Mouse (Mus musculus) skeletal muscle tissue, adult 2 months (tissue): ENCODE results near the gene Hist1h3g.

ENCODE experiments used
- DNase-seq: peaks from one replicate; pipeline ENCODE4 v3.0.0-alpha.2; 2012; ENCODE audit warnings: low read depth, low spot score

Hist1h3g gene

GRCm38 (mm10) chr13:23515281-23515680 lies 19.9 kb upstream of the Hist1h3g start:
- no peak for DNase-seq

GRCm38 (mm10) chr13:23515826-23516620 lies 19.2 kb upstream of the Hist1h3g start:
- no peak for DNase-seq

DNA sequence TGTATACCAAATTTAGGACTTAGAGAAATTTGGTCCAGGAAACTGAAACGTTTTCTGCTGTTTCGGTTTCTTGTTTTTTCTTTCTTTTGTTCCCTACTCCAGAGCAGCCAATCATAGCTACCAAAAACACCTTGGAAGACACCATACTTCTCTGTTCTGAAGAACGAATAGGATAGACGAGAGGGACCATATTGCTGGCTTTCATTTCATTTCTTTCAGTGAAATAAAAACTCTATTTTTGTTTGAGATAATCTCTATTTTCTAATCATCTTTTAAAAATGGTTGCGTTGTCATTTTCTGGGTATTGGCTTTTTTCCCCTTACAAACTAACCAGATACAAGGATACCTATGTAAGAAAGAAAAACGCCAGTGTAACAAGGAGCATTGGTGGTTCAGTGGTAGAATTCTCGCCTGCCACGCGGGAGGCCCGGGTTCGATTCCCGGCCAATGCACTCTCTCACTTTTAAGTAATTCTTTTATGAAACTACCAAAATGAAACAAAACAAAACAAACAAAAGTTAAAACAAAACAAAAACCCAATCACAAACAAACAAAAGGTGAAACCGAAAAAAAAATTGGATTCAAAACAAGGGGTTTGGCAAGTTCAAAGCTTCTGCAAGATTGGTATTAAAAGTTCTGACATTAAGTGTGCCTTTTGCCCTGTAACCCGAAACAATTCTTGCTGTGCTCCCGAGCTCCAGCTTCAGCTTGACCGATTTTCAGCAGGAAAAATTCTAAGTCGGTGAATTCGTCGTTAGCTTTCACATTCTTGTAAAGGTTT lies 18.2 kb upstream of the Hist1h3g start:
- peak; percentile 81 for DNase-seq

DNA sequence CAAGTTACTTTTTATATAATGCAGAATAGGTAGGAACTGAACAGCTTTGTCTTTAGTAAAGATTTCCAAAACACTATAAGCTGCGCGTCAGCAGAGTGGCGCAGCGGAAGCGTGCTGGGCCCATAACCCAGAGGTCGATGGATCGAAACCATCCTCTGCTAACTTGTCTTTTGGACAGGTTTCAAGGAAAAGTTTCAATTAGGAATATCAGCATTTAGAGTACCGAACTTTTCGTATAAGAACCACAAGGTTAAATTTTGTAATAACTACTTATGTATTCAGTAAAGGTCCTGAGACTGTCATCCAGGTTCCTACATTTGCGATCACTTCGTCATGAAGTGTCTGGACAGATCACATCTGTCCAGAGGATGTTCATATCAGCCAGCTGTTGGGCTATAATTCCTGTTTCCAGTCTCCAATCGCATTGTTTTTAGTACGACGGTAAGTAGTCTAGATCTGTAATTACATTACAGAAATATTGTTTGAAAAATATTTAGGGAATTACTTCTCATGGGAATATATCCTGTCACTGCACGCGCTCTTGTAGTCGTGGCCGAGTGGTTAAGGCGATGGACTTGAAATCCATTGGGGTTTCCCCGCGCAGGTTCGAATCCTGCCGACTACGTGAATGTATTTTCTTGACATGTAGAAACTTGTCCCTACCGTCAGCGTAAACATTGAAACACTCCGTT lies 17.5 kb upstream of the Hist1h3g start:
- peak; percentile 87 for DNase-seq

DNA sequence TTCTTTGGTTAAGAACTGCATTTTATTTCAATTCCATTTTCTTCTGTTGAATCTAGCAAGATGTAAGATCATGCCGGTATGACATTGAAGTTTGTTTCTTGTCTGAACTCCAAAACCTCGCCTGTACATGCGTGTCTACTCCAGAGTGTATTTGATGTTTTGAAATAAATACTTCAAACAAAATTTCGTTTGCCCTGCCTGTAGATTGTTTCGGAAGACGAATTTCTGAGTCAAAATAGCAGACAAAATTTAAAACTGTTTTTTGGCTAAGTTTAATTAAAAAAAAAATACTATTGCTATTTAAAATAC lies 17.0 kb upstream of the Hist1h3g start:
- DNase-seq, result no peak

DNA sequence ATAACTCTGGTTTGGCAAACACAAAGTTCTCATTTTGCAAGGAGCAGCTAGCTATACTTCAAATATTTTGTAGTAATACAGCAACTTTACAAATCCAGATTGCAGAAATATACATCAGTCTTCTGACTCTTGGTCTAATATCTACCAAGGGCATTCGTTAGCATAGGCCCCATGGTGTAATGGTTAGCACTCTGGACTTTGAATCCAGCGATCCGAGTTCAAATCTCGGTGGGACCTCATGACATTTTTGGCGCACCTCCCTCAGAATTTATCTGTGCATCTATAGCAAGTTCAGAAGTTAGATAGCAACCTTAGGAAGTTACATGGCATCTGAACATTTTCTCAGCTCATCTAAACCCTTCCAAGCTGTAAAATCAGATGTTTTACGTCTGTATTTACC lies 16.3 kb upstream of the Hist1h3g start:
- peak; percentile 74 for DNase-seq

DNA sequence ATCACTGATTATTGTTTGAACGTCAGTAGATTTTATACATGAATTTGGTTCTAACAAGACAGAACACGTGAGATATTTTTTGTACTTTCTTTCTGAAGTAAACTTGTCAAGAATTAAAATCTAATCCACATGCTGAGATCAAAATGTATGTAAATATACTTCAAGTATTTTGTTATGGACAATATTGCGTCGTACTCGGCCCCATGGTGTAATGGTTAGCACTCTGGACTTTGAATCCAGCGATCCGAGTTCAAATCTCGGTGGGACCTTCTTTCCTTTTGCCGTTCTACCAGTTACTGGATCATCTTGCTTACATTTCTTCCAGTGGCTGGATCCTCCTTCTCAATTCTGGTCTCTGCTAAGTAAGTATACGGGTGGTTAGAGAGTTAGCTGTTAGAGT lies 15.8 kb upstream of the Hist1h3g start:
- peak; percentile 69 for DNase-seq

DNA sequence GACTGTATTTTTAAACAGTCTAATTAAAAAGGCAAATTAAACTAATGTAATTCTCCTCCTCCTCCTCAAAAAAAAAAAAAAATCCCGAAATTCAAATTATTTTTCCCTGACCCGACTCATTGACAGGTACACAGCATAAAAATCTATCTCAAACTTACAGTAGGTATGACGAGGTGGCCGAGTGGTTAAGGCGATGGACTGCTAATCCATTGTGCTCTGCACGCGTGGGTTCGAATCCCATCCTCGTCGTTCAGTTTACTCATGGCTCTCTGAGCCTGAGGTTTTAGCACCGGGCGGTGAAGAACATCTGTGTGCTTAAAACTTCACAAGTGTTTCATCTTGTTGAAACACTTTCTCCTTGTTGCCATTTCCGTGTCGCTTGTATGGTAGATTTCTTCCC lies 13.5 kb upstream of the Hist1h3g start:
- DNase-seq, result peak; percentile 67

DNA sequence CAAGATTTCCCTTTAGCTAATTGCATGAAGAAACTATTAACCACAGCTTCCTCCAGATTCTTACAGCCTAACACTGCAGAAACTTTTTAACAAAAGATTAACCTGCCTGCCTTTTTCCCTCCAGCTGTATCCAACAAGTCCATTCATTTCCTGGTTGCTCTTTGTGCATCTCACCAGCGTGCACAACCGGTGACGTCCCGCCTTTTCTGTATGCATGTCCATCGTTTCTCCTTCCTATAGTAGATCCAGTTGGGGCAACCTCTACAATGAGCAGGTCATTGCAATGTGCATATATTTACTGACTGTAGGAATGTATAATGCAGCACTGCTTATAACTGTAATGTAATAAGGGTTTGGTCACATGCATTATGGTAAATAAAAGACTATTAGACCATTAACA lies 11.2 kb upstream of the Hist1h3g start:
- DNase-seq, result no peak

GRCm38 (mm10) chr13:23524654-23525053 lies 10.6 kb upstream of the Hist1h3g start:
- DNase-seq, result peak; percentile 62

DNA sequence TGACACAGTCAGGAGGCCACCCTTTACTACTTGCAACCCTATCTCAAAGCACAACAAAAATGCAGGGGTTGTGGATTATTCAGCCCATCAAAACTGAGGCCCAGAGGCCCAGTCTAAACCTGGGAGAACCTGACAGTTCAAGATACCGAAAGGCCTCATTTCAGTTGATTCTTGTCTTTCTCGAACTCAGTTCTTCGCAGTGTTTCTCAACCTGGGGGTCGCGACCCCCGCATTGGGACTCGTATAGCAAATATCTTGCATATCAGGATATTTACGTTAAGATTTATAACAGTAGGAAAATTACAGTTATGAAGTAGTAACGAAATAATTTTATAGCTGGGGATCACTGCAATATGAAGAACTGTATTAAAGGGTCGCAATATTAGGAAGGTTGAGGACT lies 9.3 kb upstream of the Hist1h3g start:
- DNase-seq, result no peak

- peak; percentile 92 for DNase-seq
Observed at GRCm38 (mm10) chr13:23526312-23526711, 8.9 kb upstream of the Hist1h3g start.

DNA sequence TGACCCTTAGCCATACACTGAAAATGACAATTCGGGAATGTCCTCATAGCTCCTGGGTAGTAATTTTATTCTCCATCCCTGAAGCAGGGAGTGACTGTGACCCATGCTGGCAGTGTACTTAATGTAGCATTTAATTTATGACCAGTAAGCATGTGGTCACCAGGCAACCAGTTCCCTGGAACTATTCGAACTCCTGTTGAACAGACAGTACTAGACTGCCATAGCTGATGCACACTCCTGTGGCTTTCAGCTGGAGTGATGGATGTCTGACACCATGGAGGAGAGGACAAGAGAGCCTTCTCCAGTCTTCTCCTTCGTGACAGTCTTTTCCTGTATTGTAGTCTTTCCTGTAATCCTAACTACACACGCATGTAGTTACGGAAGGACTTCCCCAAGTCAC lies 6.2 kb upstream of the Hist1h3g start:
- no peak for DNase-seq

DNA sequence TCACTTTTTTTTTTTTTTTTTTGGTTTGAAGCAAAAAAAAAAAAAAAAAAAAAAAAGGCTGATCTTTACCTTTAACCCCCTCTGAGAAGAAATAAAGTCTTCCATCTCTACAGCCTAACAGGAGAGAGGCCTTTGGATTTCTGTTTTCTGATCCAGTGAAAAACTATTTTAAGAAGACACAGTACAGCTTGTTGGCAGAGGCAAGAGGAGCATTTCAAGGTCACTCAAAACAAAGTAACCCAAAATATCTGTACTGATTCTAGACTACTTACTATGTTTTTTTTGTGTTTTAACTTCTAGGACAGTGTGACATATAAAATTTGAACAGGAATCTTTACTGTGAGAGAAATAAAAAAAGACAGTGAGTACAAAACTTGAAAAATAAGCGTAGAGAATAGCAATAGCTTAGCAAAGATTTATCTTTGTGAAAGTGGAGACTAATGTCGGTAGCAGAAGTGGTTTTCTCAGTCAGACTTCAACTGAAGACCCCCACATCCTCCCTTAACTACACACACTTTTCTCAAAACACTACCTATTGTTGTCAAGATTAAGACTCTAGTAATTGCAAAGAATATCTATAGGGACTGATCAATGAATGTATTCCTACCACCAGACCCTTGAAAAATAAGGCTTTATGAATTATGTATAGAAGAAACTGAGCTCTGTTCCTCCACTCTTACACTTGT lies 5.6 kb upstream of the Hist1h3g start:
- no peak for DNase-seq

DNA sequence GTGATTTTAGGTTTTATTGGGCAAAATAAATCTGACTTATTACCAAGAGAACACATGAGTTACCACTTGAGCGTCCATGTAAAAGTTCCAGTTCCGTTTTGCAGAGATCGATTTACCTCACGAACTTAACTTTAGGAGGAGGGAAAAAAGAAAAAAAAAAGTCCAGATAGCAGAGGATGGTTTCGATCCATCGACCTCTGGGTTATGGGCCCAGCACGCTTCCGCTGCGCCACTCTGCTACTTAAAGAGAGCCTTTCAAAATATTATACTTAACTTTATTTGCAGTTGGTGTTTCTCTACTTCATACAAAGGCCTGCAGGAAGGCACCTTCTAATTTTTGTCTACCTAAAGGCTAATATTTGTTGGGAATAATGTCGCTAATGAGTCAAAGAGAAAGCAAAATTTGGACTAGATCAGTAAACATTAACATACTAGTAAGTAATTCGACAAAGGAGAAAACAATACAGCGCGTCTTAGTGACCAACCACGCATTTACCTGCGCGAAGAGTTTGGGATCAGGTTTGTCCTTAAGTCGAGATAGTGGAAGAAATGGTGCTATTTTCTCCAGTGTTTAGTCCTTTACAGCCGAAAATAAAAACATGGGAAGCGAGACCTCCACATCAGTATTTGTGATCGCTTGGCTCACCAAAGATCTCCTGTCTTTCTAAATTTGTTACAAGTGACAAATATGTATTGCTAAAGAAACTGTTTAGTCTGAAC lies 4.9 kb upstream of the Hist1h3g start:
- DNase-seq, result peak; percentile 66

DNA sequence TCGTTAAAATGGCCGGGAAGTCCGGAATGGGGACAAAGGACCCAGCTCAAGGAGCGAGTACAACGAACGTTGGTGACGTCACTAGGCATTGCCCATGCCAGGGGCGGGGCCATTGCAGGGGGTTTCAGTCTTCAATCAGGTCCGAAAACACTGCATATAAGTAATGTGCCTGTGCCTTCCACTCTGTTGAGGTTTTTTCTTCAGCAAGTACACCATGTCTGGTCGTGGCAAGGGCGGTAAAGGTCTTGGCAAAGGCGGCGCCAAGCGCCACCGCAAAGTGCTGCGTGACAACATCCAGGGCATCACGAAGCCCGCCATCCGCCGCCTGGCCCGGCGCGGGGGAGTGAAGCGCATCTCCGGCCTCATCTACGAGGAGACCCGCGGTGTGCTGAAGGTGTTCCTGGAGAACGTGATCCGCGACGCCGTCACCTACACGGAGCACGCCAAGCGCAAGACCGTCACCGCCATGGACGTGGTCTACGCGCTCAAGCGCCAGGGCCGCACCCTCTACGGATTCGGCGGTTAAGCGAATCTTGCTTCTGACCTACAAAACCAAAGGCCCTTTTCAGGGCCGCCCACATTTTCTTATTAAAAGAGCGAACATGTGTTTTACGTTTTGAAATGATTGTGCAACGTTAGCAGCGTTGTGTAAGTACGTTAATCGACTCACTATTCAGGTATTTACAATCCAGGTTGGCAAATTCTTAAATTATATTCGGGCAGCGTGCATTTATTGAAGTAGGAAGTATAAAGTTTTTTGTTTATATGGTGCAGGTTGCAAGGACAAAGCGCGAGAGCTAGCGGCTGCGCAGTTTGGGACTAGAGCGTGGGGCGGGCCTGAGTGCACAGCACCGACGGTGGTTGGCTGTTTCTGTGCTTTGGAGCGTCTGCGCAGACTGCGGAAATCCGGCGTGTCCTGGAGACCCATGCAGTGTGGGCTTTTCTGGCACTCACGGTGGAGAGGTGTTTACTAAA lies 4.0 kb upstream of the Hist1h3g start, which contains the start of gene Hist1h4h:
Gene Hist1h4h, plus strand, starts transcription at position 150 of the 975 bp plus-strand sequence.
- peak; percentile 97 for DNase-seq

- DNase-seq, result no peak
Observed at GRCm38 (mm10) chr13:23532262-23533075, 2.8 kb upstream of the Hist1h3g start.

GRCm38 (mm10) chr13:23533560-23534367 lies 1.5 kb upstream of the Hist1h3g start, which contains the start of gene Hist1h2af:
Gene Hist1h2af, plus strand, starts transcription at chr13:23533906.
- peak; percentile 52 for DNase-seq
